Mouse (Mus musculus): Measurements from ENCODE around the gene Zfp296.

The Zfp296 gene

GRCm38 (mm10) chr7:19607291-19607690, 30.2 kb downstream of the Zfp296 start:
- no peak for DNase-seq (ENCODE audit: low spot score)

DNA sequence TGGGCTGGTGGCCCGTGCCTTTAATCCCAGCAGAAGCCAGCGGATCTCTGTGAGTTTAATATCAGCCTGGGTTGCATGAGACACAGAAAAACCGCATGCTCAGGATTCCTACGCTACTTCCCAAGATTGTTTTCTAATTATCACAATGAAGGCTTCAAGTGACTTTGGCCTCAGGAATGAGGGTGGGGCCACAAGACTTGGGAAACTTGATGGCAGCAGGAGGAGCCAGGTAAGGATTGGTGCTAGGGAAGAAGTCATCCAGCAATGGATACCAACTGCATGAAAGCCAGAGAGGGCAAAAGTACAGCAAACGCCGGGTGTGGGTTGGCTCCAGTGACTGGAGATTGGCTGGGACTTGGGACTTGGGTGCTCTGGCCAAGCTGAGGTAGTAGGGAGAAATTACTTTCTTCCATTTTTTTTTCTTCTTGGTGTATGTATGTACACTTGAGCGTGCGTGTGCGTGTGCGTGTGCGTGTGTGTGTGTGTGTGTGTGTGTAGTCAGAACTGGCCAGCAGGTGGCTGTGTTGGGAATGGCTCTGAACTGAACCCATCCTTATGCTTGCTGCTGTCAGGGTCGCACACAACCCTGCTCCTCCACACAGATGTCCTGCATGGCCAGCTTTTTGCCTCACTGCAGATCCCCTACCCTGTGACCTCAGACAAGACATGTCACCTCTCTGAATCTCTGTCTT, 32.7 kb downstream of the Zfp296 start:
- no peak for DNase-seq (ENCODE audit: low spot score)

DNA sequence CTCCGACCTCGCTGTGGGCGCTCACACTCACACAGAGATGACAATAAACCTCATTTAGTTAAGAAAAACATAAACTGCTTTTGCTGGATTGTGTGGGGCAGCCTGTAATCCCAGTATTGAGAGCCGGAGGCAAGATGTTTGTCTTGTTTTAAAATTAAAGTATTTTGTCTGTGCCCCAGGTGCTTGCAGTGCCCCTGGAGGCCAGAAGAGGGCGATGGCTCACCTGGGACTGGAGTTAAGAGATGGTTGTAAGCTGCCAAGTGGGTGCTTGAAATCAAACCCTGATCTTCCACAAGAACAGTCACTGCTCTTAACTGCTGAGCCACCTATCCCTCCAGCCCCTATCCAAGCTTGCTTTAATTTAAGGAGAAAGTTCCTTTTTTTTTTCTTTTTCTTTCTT, 33.9 kb downstream of the Zfp296 start:
- no peak for DNase-seq (ENCODE audit: low spot score)

DNA sequence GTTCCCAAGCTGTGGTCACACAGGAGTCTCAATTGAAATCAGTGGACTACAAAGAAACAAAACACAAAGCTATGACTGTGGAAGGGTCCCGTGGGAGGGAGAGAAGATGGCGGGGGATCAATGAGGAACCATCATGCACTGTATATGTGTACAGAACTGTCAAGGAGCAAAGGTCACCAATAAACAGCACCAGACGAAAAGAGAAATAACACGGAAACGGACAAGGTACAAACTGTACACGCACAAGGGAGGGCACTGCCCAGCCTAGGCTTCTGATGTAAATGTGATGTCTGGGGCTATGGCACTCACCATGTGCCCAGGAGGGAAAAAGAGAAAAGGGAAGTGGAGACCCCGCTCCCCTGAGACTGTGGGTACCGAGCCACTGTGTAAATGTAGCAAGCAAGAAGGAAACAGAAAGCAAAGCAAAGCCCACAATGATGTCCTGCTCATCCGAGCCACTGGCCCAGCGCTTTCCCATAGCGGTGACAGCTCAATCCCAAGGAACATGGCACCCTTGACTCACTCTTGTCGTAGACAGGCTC, 38.0 kb downstream of the Zfp296 start:
- DNase-seq (ENCODE audit: low spot score) = no peak

GRCm38 (mm10) chr7:19619004-19619801, 42.1 kb downstream of the Zfp296 start:
- DNase-seq (ENCODE audit: low spot score) = peak; percentile 93

DNA sequence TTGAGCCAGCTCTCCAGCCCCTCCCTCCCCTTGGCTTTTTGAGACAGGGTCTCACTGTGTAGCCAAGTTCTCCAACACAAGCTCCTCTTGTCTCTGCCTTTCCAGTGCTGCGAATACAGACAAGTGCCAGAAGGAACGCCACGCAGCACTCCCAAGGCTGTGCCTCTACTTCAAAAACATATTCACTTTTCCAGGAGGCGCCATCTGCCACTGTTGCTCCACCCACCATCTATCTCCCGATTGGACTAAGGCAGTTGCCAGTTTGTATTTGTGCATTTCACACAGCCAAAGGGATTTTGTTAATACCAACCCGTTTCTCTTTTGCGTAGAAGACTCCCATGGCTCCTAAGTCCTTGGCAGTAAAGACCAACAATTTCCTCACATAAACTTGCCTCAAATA, 43.7 kb downstream of the Zfp296 start:
- no peak for DNase-seq (ENCODE audit: low spot score)

- DNase-seq (ENCODE audit: low spot score) = no peak
Measured at GRCm38 (mm10) chr7:19622241-19622640, 45.2 kb downstream of the Zfp296 start.

GRCm38 (mm10) chr7:19623433-19623832, 46.3 kb downstream of the Zfp296 start:
- DNase-seq (ENCODE audit: low spot score) = no peak

GRCm38 (mm10) chr7:19627721-19628120, 50.6 kb downstream of the Zfp296 start:
- no peak for DNase-seq (ENCODE audit: low spot score)

GRCm38 (mm10) chr7:19628192-19628535, 51.1 kb downstream of the Zfp296 start:
- DNase-seq (ENCODE audit: low spot score) = no peak

DNA sequence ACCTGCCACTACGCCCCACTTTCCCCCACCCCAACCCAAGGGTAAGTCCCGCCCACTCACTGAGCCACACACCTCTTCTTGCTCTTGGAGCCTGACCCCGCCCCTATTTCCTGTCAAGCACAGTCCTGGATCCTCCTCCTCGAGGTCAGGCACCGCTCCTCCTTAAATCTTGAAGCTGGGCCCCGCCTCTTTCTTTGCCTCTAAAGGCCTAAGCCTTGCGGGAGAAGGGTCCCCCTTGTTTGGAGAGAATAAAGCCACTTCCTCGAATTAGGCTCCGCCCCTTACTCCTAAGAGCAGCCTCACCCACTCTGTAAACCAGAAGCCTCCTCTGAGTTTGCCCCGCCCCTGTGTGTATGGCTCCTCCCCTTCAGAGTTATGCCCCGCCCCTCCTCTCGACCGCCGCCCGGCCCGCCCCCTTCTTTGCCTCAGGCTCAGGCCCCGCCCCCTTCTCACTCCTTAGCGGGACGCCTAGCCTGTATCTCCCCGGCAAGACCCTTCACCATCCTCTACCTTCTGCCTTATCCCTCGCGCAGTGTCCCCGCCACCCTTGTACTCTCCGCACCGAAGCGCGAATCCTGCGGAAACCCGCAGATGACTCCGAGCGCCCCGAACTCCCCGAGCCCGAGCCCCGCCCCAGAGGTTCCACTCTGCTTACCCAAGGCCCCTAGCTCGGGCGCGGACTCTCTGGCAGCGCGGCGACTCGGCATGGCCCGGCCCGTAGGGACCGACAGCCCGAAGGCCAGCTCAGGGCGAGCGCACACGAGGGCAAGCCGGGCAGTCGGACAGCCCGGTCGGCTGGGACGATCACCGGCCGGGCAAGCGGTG, 51.7 kb downstream of the Zfp296 start:
- peak; percentile 95 for DNase-seq (ENCODE audit: low spot score)

DNA sequence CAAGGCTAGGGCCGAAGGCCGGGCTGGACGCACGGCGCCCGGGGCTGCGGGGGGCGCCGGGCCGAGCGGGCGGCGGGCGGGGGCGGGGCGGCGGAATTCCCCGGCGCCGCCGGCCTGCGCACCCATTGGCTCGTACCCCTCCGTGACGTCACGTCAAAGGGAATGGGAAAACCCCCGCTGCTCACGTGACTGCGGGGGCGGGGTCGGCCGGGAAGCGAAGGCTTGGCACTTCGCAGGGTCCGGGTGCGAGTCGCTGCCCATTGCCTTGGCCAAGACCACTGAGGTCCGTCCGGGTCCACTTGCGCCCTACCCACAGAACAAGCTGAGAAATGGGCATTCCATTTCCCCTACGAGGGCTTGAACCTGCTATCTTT, 52.3 kb downstream of the Zfp296 start, which contains the start of gene Relb:
Relb (minus strand) TSS at position 78 of the 374 bp plus-strand sequence.
- DNase-seq (ENCODE audit: low spot score) = peak; percentile 88

Data from retina, embryonic 14.5 days (tissue).